Mouse (Mus musculus): ENCODE measurements around the gene Kcna2. TPM values are rescaled to one million over a fixed set of nuclear protein-coding genes. Genes with fewer than 3 reads are reported as not detected.

The Kcna2 gene
- total RNA-seq, 2 experiments from 2014 or later: 97.4 to 107 TPM

DNA sequence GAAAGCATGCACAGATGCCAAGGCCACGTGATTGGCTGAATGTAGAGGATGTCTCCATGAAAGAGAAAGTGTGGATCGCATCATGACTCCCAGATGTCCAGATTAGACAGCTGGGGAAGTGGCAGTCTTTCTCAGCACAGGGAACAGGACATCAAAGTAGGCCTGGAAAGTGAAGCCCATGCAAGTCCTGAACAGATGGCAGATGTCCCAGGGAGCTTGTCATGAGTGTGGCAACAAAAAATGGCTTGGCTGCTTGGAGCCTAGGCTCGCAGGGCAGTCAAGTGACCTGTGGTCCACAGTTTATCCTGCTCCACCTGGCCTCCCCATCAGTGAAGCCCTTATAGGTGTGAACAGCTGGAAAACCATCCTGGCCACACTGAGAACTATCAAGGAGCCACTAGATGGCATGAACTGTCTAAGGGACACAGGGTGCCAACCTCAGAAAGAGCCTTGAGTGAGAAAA is 4.6 kb upstream of the Kcna2 start:
- intact Hi-C loops (cut with DNase I): loop anchor here (10.0 kb wide), 1 partner anchor 179 kb away; the partner anchor contains the start of gene Lamtor5
- no peak for DNase-seq (ENCODE audit: low spot score in 2 of 2)

DNA sequence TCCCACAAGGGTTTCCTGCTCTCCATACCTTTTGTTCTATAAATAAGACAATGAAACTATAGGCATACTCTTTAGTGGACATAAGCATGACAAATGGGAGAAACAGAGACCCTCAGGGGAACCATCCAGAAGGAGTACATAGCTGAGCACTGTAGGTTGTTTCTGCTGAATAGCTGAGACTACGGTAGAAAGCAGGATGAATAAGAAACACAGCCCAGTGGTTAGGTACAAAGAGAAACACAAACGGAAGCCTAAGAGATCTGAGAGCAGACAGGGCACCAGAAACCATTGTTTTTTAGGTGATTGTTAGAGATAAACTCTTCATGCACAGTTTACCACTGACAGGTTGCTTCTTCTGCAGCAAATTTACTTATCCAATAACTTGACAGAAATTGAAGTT is 1.1 kb upstream of the Kcna2 start:
- DNase-seq (ENCODE audit: low spot score in 2 of 2): no peak
- intact Hi-C loops (cut with DNase I): loop anchor here (10.0 kb wide), 1 partner anchor 175 kb away; the partner anchor contains the start of gene Lamtor5

DNA sequence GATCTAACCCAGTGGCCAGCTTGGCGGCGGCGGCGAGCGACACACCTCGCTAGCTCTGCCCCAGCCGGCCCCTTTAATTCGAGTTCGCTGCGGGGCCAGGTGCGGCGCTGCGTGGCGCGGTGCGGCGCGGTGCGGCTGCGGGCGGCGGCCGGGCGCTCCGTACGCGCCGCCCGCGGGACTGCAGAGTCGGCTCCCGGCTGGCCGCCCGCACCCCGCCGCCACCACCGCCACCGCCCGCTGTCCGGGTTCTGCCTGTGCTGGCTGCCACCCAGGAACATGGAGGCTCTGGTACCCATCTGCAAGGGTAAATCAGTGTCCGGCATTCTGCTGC is 475 bp downstream of the Kcna2 start:
- DNase-seq (ENCODE audit: low spot score in 2 of 2): peak; percentile 33 to 52
- intact Hi-C loops (cut with DNase I): no loop called here

DNA sequence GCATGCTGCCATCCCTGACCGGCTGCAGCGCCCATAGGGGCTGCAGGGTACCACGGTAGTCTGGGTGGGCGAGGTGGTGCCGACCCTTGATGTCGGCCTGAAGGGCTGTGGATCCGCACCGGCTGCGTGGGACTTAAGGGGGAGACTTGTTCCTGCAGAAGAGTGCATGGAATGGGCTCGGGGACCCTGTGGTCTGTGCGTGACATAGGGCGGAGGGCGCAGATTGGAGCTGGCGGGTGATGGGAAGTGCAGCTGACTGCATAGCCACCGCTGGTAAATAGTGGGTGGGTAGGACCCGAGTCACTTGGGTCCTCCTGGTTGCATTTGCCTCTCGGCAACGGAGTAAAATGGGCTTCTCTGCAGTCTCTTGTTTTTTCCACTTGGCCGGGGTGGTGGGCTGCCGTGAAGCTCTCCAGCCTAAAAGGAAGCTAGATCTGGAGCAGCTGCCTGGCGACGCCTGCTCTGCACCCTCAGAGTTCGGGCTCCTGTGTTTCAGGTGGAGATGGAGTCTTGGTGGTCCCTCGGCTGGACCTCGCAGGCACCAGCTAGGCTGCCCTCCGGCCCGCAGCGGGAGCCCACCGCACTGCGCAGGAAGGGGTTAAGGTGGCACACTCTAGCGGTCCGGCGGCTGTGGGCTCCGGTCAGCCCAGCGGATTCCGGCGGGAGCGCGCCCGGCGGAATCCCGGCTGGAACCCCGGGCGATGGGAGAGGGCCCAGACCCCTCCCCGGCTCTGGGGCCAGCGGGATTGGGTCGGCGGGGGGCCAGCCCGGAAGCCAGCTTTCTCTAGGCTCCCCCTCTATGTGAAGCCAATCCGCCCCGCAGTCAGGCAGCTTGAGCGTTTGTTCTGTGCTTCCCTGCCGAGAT is 1.1 kb downstream of the Kcna2 start:
- intact Hi-C loops (cut with DNase I): loop anchor here (2.0 kb wide), 1 partner anchor 57 kb away; no protein-coding TSS in a partner anchor
- DNase-seq (ENCODE audit: low spot score in 2 of 2): peak; percentile 65 to 68

- intact Hi-C loops (cut with DNase I): loop anchor here (2.0 kb wide), 1 partner anchor 56 kb away; no protein-coding TSS in a partner anchor
- DNase-seq (ENCODE audit: low spot score in 2 of 2): no peak
Observed at GRCm38 (mm10) chr3:107103041-107103440, 2.1 kb downstream of the Kcna2 start.

GRCm38 (mm10) chr3:107103462-107103861 is 2.5 kb downstream of the Kcna2 start:
- no peak for DNase-seq (ENCODE audit: low spot score in 2 of 2)
- intact Hi-C loops (cut with DNase I): loop anchor here (2.0 kb wide), 1 partner anchor 55 kb away; no protein-coding TSS in a partner anchor

DNA sequence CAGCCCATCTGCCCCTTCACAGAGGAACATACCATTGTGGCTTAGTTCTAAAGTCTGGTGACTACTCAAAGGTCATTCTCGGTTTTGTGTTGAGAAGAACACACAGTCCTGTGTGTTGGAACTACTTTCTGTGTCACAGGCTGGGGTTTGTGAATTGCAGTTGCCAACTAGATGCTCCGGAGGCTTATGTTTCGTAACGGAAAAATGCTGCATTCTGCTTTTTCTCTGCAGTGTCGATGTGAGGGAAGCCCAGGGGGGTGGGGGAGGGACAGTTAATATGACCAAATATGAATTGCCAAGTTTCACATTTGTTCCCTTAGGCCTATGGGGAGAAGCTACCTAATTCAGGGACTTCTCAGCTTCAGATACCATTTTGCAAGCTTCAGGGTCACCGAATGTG is 5.0 kb downstream of the Kcna2 start:
- no peak for DNase-seq (ENCODE audit: low spot score in 2 of 2)
- intact Hi-C loops (cut with DNase I): no loop called here

- intact Hi-C loops (cut with DNase I): no loop called here
Observed at GRCm38 (mm10) chr3:107112498-107112897, 11.6 kb downstream of the Kcna2 start.

DNA sequence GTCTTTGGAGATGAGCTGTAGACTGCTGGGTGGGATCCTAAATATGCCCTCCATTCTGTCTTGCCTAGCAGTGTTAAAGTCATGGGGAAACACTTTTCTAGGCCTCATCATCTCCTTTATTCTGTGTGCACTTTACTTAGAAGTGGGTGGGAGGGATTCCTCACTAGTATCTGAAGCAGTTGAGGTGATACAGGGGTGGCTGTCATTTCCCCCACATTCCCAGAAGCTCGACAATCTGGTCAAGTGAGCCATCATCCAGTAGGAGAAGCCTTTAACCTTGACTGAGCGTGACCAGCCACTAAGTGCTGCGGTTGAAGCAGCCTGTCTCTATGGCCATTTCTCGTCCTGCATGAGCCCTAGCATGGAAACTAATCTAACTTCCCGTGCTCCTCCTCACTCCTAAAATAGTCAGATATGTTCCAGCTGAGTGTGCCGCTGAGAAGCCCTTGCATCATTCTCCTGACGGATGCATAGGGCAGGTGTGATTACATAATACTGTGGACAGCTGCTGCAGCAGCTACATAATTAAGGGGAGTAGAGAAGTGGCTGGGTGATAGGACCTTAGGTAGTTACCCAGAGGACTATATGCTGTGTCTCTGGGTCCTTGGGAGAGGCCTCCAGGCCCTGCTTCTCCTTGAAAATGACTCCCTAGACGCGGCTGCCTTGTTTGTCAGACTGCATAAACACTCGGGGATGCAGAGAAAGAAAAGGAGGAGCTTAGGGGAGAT is 12.2 kb downstream of the Kcna2 start:
- peak in 1 of 2 experiments; percentile 46 for DNase-seq (ENCODE audit: low spot score in 2 of 2)
- intact Hi-C loops (cut with DNase I): no loop called here

More at GRCm38 (mm10) chr3:107112498-107112897, 11.6 kb downstream of the Kcna2 start:
- DNase-seq (ENCODE audit: low spot score in 2 of 2): no peak

DNA sequence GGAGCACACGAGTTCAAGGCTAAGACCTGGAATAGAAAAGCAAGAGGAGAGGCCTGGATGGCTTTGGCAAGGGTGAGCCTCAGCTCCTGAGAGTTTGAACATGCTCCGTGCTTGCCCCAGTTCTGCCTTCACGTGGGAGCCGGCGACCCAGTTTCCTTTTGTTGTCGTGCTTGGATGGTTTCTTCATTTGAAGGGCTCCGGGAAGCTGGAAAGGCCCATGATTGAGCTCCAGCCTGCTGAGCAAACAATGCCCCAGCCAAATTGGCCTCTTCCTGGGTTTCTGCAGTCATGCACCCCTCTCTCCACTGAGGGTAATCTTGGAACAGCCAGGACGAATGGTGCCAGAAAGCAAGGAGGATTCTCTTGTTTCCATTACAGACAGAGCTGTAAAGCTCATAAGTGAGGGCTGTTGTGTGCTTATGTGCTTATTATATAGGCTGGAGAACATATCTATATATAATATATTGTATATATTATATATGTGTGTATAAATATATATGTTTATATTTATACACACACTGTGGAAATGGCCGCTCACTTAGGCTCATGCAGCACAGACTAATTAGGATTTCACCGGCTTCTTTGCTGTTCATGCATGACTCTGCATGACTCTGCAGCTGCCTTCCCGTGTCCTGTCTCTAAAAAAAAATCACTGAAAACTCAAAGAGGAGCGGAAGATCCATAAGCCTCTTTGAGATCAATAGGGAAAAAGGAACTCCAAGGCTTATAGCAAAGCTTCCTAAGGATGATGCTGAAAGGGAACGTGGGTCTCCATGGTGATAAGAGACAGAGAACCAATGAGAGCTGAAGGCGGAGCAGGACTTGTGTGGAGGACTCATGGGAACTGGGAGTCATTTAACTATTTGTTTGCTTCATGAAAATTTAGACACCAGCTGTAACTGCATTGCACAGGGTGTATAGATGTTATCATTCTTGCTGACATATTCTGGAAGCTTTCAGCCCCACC is 13.1 kb downstream of the Kcna2 start:
- DNase-seq (ENCODE audit: low spot score in 2 of 2): peak; percentile 73 to 87
- intact Hi-C loops (cut with DNase I): no loop called here

- intact Hi-C loops (cut with DNase I): no loop called here
- DNase-seq (ENCODE audit: low spot score in 2 of 2): no peak
Observed at GRCm38 (mm10) chr3:107114941-107115340, 14.0 kb downstream of the Kcna2 start.

DNA sequence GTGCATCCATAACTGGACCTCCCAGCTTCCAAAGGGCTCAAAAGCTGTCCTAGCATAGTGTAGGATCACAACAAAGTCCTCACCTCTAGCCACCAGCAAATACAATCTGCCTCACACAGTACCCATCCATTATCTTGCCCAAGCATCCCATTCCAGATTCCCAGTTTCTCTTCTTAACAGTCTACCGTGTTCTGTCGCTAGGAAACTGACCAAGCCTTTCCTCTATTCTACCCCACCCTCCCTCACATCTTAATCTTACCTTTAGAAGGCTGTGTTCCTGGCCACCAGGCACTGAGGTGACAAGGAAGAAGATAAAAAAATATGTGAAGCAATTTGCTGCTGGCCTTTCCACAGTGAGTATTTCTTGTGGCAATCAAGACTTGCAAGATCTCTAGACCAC is 14.8 kb downstream of the Kcna2 start:
- DNase-seq (ENCODE audit: low spot score in 2 of 2): no peak
- intact Hi-C loops (cut with DNase I): no loop called here

GRCm38 (mm10) chr3:107119864-107120564 is 19.1 kb downstream of the Kcna2 start:
- intact Hi-C loops (cut with DNase I): no loop called here
- DNase-seq (ENCODE audit: low spot score in 2 of 2): no peak

GRCm38 (mm10) chr3:107122306-107122705 is 21.4 kb downstream of the Kcna2 start:
- intact Hi-C loops (cut with DNase I): no loop called here
- DNase-seq (ENCODE audit: low spot score in 2 of 2): no peak

- no peak for DNase-seq (ENCODE audit: low spot score in 2 of 2)
- intact Hi-C loops (cut with DNase I): no loop called here
Observed at GRCm38 (mm10) chr3:107127667-107128066, 26.7 kb downstream of the Kcna2 start.

DNA sequence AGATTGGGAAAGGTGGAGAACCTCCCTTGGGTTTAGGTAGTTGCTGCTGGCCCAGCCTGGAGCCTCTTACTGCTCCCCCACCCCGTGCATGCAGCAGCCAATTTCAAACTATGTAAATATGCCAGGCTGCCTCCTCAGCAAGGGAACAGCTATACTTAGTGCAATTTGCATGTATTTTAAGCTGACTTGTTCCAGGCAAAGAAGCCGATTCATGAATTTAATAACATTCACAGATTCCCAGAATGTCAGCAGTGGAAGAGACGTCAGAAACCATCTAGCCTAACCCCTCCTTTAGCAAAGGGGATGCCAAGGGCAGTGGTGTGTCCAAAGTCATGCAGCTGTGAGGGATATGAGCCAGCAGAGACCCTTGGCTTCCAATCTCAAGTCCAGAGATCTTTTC is 27.5 kb downstream of the Kcna2 start:
- intact Hi-C loops (cut with DNase I): no loop called here
- DNase-seq (ENCODE audit: low spot score in 2 of 2): peak; percentile 70 to 86

- intact Hi-C loops (cut with DNase I): no loop called here
- DNase-seq (ENCODE audit: low spot score in 2 of 2): no peak
Observed at GRCm38 (mm10) chr3:107129251-107129650, 28.3 kb downstream of the Kcna2 start.

- intact Hi-C loops (cut with DNase I): no loop called here
- DNase-seq (ENCODE audit: low spot score in 2 of 2): no peak
Observed at GRCm38 (mm10) chr3:107130661-107131326, 29.8 kb downstream of the Kcna2 start.
